Mouse (Mus musculus) natural killer cell, adult 2 months (primary cell): ENCODE measurements around the gene S100a3.

Experiments
- DNase-seq, 2 experiments: peaks; one replicate each; pipeline ENCODE4 v3.0.0; 2022; ENCODE audit warnings: low spot score in 2 of 2

Gene S100a3

DNA sequence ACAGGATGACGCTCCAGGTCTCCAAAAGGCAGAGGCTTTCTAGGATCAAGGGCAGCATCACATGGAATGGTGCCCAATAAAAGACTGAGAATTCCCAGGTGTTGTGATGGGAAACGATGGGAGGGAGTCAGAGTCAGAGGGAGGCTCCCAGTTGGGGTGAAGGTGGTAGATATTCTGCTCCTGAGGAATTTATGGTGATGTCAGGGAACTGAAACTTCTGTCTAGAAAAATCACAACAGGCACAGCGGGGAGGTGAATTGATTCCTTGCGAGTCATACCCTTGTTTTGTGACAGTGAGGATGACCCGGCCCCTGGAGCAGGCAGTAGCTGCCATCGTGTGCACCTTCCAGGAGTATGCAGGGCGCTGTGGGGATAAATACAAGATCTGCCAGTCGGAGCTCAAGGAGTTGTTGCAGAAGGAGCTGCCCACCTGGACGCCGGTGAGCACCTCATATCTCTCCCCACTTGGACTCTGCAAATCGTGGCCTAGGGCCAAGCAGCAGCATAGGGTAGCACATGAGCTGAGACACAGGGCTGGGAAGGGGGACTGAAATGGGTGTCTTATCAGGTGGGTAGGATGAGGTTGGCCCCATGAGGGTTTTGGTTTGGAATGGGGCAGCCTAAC is 41.2 kb downstream of the S100a3 start, which contains the start of gene Gm42674:
Gene Gm42674 (plus strand): TSS at position 419 of the 625 bp plus-strand sequence.
- DNase-seq, result no peak

DNA sequence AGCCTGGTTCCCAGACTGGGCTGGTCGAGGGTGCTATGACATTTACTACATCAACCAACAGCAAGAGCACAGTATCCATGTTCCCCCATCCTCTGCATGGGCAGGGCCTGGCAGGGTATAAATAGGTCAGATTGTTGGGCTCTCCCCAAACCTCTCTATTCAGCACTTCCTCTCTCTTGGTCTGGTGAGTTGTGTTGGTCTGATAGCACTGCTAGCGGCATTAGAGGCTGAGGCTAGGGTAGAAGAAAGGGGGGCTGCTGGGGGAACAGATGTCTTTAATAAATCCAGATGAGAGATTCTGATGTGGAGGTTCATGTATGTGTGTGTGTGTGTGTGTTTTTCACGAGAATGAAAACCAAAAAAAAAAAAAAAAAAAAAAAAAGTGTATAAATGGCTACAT is 43.2 kb downstream of the S100a3 start, which contains the start of gene S100a4:
Gene S100a4 (plus strand): TSS at position 149 of the 400 bp plus-strand sequence.
- DNase-seq, result peak; percentile 47 to 60

DNA sequence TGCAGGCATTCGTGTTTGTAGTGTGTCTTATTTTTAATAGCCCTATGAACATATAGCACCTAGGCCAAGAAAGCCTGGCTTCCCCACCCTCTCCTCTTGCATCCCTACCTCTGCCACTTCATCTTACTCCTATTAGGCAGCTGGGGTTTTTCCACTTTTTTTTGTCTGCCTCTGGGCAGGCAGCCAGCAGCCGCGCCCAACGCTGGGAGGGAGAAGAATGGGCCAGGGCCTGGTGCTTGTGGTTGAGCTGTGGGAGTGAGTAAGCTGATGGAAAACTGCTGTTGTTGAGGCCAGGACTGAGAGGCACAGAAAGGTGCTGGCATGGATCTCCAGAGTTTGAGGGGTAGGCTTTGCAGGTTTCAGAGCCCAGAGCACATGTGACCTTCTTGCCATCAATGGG is 44.0 kb downstream of the S100a3 start:
- peak in 1 of 2 experiments; percentile 42 for DNase-seq

DNA sequence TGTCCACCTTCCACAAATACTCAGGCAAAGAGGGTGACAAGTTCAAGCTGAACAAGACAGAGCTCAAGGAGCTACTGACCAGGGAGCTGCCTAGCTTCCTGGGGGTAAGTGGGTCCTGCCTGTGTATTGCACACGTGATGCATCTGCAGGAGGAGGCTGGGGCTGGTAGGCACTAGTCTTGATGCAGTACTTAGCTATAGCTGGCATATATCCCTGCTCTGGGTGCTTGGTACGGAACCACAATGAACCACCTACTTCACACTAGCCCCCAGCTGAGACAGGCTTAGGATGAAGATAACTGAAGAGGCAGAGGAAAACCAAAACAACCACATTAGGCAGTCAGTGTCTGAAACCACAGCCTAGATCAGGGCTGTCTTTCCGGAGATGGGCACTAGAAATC is 44.7 kb downstream of the S100a3 start:
- DNase-seq, result peak; percentile 41 to 62

DNA sequence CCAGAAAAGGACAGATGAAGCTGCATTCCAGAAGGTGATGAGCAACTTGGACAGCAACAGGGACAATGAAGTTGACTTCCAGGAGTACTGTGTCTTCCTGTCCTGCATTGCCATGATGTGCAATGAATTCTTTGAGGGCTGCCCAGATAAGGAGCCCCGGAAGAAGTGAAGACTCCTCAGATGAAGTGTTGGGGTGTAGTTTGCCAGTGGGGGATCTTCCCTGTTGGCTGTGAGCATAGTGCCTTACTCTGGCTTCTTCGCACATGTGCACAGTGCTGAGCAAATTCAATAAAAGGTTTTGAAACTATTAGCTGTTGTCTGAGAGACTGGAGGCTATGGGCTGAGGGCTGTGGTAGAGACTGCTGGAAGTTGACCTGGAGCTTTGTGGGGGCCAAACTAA is 45.4 kb downstream of the S100a3 start:
- DNase-seq, result no peak

DNA sequence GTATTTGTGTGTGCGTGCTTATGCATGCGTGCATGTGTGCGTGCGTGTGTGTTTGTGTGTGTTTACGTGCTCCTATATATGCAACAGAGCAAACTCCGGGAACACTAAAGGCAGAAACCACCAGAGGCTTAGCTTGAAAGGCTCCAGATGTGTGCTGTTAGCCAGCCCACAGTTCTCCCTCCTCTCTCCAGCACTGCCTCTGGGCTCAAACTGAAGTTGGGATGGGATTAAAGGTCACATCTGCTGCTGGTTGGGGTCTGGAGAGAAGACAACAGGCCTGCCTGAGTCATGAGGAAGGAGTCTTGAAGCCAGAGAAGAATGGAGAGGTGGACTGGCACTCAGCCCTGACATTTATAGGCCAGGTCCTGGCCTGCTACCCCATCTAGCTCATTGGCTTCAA is 45.8 kb downstream of the S100a3 start:
- DNase-seq, result no peak

DNA sequence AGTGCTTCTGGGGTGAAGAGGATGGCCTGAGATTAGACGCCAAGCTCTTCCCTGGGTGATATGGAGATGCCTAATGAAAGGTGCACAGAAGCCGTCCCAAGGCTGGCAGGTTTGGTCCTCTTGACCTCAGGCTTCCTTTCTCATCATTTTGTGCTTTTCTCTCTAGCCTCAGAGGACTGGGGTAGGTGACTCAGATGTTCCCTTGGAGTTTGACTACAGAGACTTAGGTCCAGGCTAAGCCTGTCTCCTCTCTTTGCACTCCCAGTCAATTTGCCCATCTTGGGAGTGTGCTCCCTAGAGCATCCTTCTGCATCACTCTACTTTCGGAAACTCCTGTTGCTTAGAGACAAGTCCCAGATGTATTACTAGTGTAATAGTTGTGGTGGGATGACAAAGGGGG is 47.0 kb downstream of the S100a3 start:
- DNase-seq, result no peak

DNA sequence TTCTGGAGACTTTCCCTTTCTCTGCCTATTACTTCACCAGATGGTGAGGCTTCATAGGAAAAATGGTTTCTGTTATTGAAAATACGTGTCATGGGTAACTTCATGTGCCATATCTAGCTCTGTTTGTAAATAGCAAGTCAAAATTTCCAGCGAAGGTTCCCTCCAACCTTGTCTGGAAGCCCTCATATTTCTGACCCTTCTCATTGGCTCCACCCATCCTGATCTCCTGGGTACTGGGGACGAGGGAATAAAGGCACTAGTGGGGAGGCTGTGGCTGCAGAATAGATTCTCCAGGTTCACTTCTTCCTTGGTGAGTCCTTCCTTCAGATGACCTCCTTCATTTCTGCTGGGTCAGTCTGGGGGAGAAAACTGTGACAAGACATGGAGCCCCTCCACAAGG is 47.8 kb downstream of the S100a3 start, which contains the start of gene S100a5:
Gene S100a5 (plus strand): TSS at position 301 of the 400 bp plus-strand sequence.
- DNase-seq, result no peak

DNA sequence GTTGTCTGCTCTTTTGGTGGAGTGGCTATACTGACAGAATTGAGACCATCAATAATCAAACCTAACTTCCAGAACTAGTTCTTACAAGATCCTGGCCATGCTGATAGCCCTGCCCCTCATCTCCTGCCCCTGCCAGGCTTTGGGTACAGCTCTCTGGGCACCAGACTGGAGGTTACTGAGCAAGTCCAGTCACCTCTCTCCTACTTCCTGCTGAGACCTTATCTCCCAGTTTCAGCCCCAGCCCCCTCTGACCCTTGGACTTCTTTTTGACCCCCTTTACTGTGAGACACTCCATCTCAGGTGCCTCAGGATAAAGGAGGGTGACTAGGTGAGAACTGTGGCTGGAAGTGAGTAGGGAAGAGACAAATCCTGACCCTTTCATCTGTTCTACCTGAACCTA is 48.7 kb downstream of the S100a3 start:
- no peak for DNase-seq

DNA sequence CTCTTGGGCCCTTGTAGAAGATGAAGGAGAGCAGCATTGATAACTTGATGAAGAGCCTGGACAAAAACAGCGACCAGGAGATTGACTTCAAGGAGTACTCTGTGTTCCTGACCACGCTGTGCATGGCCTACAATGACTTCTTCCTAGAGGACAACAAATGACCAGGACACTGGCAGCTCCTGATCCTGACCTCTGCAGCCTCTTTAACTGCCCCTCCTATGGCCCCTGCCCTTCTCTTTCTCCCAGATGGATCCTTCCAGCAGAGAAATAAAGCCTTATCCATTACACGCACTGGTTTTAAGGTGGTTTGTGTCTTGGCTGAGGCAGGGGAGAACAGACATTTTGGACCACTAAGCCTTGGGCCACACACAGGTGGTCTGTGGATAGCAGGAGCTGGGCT is 51.1 kb downstream of the S100a3 start:
- no peak for DNase-seq

DNA sequence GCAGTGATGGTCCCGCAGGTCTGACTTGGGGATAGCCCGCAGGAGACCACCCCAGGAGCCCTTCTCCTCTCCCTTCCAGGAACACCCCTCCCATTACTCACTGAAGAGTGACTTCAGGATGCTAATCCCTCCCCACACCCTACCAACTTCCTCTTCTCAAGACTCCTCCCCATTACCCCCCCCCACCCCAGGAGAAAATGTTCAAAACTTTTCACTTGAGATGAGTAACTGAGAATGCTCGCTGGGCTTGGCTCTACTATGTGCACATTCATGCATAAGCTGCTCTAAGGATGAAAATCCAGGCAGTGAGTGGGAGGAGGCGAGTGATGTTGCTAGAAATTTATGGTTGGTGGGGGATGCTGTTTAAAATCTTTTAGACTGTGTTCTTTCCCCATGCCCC is 51.7 kb downstream of the S100a3 start:
- peak in 1 of 2 experiments; percentile 25 for DNase-seq

DNA sequence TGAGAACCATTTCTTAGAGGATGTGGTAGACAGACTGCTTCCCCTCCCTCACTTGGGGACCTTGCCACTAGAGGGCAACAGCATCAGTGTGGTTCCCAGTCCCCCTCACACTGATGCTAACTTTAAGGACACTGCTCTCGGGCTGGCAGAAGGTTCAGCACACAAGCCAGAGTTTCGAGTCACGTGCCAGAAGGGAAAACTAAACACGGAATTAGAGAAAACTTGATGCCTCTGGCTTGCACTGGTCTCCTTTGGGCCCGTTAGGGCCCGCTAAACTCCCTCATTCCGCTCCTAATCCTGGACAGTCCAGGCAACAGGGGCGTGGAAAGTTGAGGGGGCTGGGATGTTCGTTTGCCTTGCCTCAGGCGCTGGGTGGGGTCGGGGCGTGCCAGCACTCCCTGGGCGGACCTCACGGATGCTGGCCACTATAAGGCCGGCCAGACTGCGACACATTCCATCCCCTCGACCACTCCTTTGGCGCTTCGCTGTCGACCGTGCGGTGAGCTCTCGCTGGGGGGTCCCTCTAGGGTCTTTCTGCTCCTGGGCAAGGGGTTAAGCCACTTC is 52.4 kb downstream of the S100a3 start, which contains the start of gene S100a6:
Gene S100a6 (plus strand): TSS at position 155 of the 564 bp plus-strand sequence.
- peak; percentile 78 to 85 for DNase-seq

DNA sequence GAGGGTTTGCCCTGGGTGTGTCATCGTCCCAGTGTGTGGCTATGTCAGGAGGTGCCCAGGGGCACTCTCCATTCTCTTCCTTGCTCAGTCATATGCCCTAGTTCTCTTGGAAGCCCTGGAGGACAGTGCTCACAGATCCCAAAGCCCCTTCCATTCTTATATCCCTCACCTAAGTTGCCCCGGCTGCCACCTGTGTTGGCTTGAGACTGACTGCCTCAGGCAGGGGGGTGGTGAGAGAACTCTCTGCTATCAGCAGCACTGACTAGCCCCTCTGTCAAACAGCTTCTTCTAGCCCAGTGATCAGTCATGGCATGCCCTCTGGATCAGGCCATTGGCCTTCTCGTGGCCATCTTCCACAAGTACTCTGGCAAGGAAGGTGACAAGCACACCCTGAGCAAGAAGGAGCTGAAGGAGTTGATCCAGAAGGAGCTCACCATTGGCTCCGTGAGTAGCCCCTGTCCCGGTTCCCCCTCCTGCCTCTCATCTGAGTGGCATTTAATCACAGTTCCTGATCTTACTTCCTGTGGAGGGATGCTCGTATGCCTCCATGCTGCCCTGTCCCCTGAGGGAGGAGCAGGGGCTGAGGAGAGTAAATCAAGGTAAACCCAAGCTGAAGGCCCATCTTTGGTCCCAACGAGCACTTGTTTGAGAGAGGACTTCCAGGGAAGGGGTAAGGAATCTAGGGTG is 53.2 kb downstream of the S100a3 start:
- no peak for DNase-seq

DNA sequence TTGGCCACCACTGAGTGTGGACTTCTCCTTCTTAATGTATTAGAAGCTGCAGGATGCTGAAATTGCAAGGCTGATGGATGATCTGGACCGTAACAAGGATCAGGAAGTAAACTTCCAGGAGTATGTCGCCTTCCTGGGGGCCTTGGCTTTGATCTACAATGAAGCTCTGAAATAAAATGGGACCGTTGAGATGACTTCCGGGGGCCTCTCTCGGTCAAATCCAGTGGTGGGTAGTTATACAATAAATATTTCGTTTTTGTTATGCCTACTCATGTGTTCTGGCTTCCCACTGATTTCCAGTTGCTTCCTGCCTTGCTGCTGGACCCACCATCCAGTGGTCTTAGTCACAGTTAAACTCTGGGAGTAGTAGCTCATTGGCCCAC is 53.8 kb downstream of the S100a3 start:
- no peak for DNase-seq

DNA sequence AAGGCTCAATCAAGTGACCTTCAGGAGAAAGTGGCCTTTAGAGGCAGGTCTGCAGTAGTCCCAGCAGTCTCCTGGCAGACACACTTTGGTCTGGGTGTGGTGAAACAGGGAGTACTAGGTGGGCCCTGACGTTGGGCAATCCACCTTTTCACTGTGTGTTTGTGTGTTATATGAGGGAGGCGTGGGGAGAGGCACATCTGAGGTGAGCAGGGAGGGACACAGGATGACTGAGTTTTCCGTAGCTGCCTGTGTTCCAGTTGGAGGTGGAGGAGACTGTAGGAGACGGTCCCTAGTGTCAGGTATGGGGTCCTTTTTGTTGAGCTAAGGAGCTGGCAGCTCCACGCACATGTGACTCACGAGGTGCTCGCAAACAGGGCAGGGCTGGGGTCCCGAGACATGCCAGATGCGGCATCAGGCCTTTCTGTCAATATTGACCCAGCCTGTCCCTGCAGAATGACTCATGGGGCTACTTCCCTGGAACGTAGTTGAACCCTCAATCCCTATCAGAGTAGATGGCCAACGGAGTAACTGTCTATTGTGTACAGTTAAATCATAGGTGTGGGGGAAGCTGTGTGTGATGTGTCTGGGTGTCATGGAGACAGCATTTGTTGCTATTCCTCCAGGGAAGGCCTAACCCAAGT is 54.4 kb downstream of the S100a3 start:
- no peak for DNase-seq

DNA sequence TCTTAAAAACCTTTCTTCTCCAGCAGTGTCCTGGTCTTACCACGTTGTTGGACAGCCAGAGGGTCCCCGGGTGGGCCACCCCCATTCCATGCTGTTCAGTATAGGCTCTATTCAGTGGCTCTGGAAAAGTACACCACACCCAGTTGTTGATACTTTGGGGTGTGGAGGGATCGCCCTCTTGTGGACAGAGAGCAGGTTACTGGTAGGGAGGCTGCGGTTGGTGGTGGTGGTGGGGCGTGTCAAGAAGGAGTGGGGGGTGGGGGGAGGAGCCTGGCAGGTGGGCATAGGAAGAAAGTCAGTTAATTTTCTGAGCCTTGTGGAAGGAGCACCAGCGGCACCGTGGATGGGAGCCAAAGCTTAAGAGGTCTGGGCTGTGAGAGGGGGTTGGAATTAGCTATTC is 55.0 kb downstream of the S100a3 start:
- peak; percentile 75 to 82 for DNase-seq

DNA sequence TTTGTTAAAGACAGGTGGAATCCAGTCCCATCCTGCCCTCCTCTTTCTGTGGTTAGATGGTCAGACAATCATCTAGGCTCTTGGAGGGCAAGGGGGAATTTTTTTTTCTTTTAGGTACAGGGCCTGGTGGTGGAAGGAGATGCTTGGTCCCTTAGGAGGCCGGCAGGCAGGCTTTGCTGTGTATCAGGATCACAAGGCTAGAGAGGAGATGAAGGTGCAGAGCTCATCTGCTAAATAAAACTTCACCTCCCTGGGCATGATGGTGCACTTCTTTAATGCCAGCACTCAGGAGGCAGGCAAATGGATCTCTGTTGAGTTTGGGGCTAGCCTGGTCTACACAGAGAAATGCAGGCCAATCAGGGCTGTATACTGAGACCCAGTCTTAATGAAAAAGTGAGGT is 55.5 kb downstream of the S100a3 start:
- no peak for DNase-seq

DNA sequence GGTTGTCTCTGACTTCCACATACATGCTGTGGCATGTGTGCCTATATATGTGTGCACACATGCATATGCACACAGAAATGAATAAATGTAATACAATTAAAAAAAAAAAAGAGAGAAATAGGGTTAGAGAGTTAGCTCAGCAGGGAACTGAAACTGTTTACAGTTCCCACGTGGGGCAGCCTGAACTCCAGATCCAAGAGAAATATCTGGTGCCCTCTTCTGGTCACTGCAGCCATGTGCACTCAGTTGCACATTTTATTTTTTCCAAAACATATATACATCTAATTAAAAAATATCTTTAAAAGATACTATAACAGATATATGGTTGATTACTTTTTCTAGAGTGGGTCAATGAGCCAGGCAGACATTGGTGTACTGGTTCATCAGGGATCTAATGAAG is 57.2 kb downstream of the S100a3 start:
- peak in 1 of 2 experiments; percentile 44 for DNase-seq

DNA sequence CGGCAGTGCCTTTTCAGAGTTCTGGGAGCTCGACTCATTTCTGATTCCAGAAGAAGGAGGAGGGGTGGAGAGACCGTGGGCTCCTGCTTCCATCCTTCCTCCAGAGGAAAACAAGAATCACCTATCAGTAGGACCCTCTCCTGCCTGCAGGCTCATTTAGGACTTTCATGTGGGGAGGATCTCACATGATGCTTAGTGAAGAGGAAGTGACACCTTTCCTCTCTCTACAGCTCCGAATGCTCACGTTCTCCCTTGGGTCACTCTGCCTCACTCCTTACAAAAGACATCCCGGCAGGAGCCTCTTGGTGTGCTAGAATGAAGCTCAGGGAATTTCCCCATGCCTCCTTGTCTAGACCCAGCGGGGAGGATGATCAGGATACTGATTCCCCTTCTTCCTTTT is 61.2 kb downstream of the S100a3 start:
- DNase-seq, result no peak

DNA sequence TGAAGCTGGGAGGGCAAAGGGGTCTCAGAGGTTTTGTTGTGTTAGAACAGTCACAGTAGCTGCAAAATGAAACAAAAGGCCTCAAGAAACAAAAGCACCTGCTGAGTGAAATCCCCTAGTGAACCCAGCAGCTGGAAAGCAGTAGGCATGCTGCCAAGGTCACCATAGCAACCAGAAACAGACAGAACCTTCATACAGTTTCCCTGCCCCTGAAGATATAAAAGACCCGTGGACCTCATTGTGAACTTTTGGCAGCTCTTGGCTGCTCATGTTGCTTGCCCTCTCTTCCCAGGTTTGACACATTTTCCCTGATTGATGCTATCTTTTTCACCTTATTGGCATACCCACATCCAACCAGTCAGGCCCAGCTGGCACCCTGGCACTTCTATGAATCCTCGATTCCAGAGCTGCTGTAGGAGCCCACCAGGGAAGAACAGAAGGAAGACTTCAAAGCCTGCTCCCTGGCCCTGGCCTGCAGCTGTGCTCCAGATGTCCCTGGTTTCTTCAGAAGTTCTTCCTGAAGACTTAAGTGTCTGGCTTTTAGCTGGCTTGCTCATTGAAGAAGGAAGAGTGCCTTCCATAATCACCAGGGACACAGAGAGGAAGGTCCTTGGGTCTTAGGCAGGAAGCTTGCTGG is 63.2 kb downstream of the S100a3 start:
- DNase-seq, result no peak

DNA sequence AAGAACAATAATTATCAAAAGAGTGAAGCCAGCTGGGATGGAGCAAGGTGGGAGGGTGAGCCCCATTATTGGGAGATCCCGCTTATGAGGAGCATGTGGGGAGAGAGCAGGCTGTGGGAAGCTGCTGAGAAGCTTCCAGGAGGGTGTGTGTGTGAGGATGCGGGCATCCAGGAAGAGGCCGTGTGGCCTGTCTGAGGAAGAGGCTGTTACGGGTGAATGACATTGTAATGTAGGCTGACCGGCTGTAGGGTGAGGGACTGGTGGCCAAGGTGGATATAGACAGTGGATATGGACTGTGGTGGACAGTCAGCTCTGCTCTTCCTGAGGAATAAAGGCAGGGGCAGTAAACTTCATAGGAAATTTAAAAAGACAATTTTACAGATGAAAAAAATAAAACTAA is 65.1 kb downstream of the S100a3 start:
- DNase-seq, result no peak
